Mouse (Mus musculus): ENCODE results near the gene Tlr8. TPM values are rescaled to one million over a fixed set of nuclear protein-coding genes. Genes with fewer than 3 reads are reported as not detected.

Gene Tlr8
- polyA plus RNA-seq (2015; fragmentation: Nextera tagmentation; extraction: Ambion mirVana): 0.40 and 0.77 TPM in 2 replicates

GRCm38 (mm10) chrX:167264086-167264485, at the start of gene Tlr8:
TSS of gene Tlr8 (minus strand) at chrX:167264329.

DNA sequence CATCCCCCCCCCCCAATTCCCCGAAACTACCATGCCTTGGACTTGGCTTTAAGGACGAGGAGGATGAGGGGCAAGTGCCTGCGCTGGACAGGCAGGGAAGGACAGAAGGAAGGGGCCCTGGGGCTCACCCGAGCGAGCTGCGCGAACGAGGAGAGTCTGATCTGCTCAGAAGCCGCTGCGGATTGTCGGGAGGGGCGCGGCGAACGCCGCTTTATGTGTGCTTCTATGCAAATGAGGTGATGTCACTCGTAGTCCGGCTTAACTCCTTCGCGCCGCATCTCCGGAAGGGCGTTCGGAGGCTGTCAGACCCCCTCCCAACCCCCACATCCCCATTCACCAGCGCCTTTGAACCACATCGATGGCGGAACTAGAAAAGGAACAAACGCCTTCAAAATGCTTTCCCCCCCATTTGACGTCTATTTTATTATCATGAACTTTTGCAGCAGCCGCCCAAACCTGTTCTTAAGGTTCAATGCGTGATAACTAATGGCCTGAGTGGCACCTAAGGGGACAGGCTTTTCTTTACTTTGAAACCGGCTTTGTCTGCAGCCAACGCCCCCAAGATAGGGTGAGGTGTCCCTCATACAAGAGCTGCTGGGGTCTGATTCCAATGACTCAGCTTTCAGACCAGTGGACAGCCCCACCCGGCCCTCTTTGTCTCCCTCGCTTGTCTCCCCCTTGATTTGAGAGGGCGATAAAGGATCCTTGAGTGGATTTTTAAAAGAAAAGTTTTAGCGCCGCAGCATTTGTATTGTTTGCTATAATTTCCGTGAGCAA, 55.0 kb downstream of the Tlr8 start, which contains the start of gene Tmsb4x:
TSS of gene Tmsb4x (minus strand) at position 338 of the 777 bp plus-strand sequence.

Other genes with a start within 250 kb of the Tlr8 start
- gene Tmsb4x, start 55.0 kb downstream of the Tlr8 start, polyA plus RNA-seq (2015; fragmentation: Nextera tagmentation; extraction: Ambion mirVana): 3,698 and 7,635 TPM in 2 replicates
- 1.5 and 3.4 TPM in 2 replicates for gene Tlr7, start 66.2 kb upstream of the Tlr8 start, polyA plus RNA-seq (2015; fragmentation: Nextera tagmentation; extraction: Ambion mirVana)
- gene Prps2, start 118.4 kb upstream of the Tlr8 start, polyA plus RNA-seq (2015; fragmentation: Nextera tagmentation; extraction: Ambion mirVana): 12.6 and 17.4 TPM in 2 replicates

All from adrenal gland, postnatal 0 days (tissue).